Mouse (Mus musculus) liver, postnatal 0 days (tissue): ENCODE results near the gene Mycbp2.

Experiments used
- CTCF ChIP-seq: sonication (generic); IDR thresholded peaks from 2 replicates; pipeline ENCODE4 v1.5.1; 2016; ENCODE audit warnings: antibody characterized with exemption, low read depth
- EP300 ChIP-seq: IDR thresholded peaks from 2 replicates; pipeline ENCODE4 v1.6.1; 2016; ENCODE audit warnings: antibody characterized with exemption, low read depth, mild to moderate bottlenecking

- TF ChIP-seq CTCF (no peak), EP300 (no peak)
Measured at GRCm38 (mm10) chr14:103093670-103094069, 252.9 kb downstream of the Mycbp2 start.
